Mouse (Mus musculus) skeletal muscle tissue, adult 2 months (tissue): ENCODE results near the gene Vmn2r62.
"Not testable (repeated sequence)": the region's sequence is repeated elsewhere in the genome, so short reads cannot be mapped to it uniquely, and the experiment has no call there.

Experiments used
- DNase-seq: peaks from one replicate; pipeline ENCODE4 v3.0.0-alpha.2; 2012; ENCODE audit warnings: low read depth, low spot score

Vmn2r62 gene

GRCm38 (mm10) chr7:42793425-42793824 lies at the start of gene Vmn2r62:
Gene Vmn2r62 (minus strand): TSS chr7:42793525.
- DNase-seq, result not testable (repeated sequence)

GRCm38 (mm10) chr7:42838366-42838765 lies 45.0 kb upstream of the Vmn2r62 start:
- not testable (repeated sequence) for DNase-seq

- no peak for DNase-seq
Observed at GRCm38 (mm10) chr7:42832221-42832620, 38.9 kb upstream of the Vmn2r62 start.

- DNase-seq, result no peak
Observed at GRCm38 (mm10) chr7:42749836-42750235, 43.5 kb downstream of the Vmn2r62 start.

GRCm38 (mm10) chr7:42738536-42739210 lies 54.7 kb downstream of the Vmn2r62 start:
- no peak for DNase-seq

- not testable (repeated sequence) for DNase-seq
Observed at GRCm38 (mm10) chr7:42726917-42727316, 66.4 kb downstream of the Vmn2r62 start, which contains the start of gene Gm17067. Gene Gm17067 (minus strand): TSS chr7:42727017.
